ENCODE assay signal across 19 mouse cellular contexts in genomic region chr3:116480119-116480518, GRCm38 (mm10). TPM values are rescaled to one million over a fixed set of nuclear protein-coding genes. Genes with fewer than 3 reads are reported as not detected.
A peak's percentile ranks its signal among the peaks of the same experiment; 100 is the strongest.
DNase-seq lines count a peak whose midpoint lies in the region; ATAC-seq and TF ChIP-seq lines count a peak whose summit lies in the region.
"Had no signal": no experiment of that assay in that cellular context is flagged by ENCODE, and none has a peak within 500 bp of the region (broad histone marks: within the 10 kb centered on the region; RNA-seq: fewer than 3 reads in every experiment).

No protein-coding gene starts in this region.

- no peaks in the 10 kb centered on the region for H3K4me1 ChIP-seq in embryonic facial prominence, embryonic 14.5 days (ENCODE audit: control insufficient read depth, insufficient read depth, low read length)
- peaks cover 8% of the 10 kb centered on the region for H3K4me1 ChIP-seq in embryonic facial prominence, embryonic 10.5 days
- no peaks in the 10 kb centered on the region for H3K4me1 ChIP-seq in hindbrain, postnatal 0 days (ENCODE audit: insufficient read depth, low read length)
- no peaks in the 10 kb centered on the region for H3K4me1 ChIP-seq in hindbrain, embryonic 14.5 days (replicated peaks; ENCODE audit: control insufficient read depth, insufficient read depth, low read length)
- H3K4me1 ChIP-seq in neural tube, embryonic 11.5 days (ENCODE audit: control insufficient read depth, insufficient read depth, low read length): no peaks in the 10 kb centered on the region
- H3K4me1 ChIP-seq in neural tube, embryonic 15.5 days: no peaks in the 10 kb centered on the region
- H3K4me1 ChIP-seq: embryonic facial prominence, embryonic 15.5 days; midbrain, embryonic 12.5 days had no signal

- H3K4me3 ChIP-seq in embryonic facial prominence, embryonic 14.5 days (ENCODE audit: low read depth, low read length): no peak overlapping the region
- H3K4me3 ChIP-seq in embryonic facial prominence, embryonic 10.5 days: no peak overlapping the region
- no peak overlapping the region for H3K4me3 ChIP-seq in hindbrain, postnatal 0 days (ENCODE audit: low read length)
- no peak overlapping the region for H3K4me3 ChIP-seq in hindbrain, embryonic 14.5 days (replicated peaks; ENCODE audit: low read length)
- H3K4me3 ChIP-seq in neural tube, embryonic 11.5 days (ENCODE audit: low read depth, low read length): no peak overlapping the region
- H3K4me3 ChIP-seq in neural tube, embryonic 15.5 days (replicated peaks): no peak overlapping the region
- H3K4me3 ChIP-seq: embryonic facial prominence, embryonic 15.5 days; heart, embryonic 12.5 days; midbrain, embryonic 12.5 days had no signal

- no peak overlapping the region for H3K4me2 ChIP-seq in embryonic facial prominence, embryonic 14.5 days (ENCODE audit: low read depth, low read length)
- H3K4me2 ChIP-seq in hindbrain, postnatal 0 days (ENCODE audit: low read depth, low read length): no peak overlapping the region
- no peak overlapping the region for H3K4me2 ChIP-seq in hindbrain, embryonic 14.5 days (replicated peaks)
- no peak overlapping the region for H3K4me2 ChIP-seq in neural tube, embryonic 11.5 days (ENCODE audit: low read depth)
- H3K4me2 ChIP-seq in neural tube, embryonic 15.5 days: no peak overlapping the region
- H3K4me2 ChIP-seq: embryonic facial prominence, embryonic 15.5 days; heart, embryonic 12.5 days; midbrain, embryonic 12.5 days had no signal

- ATAC-seq in embryonic facial prominence, embryonic 14.5 days (ENCODE audit: low read depth): peak; percentile 64; the same call in 1 of the 2 replicates
- ATAC-seq in hindbrain, postnatal 0 days: peak; percentile 63
- ATAC-seq in hindbrain, embryonic 14.5 days (ENCODE audit: low FRiP score): no peak
- ATAC-seq in neural tube, embryonic 11.5 days (ENCODE audit: insufficient read depth, low FRiP score, low TSS enrichment): peak; percentile 43; the same call in 1 of the 2 replicates
- no peak for ATAC-seq in neural tube, embryonic 15.5 days (ENCODE audit: low FRiP score)
- ATAC-seq in megakaryocyte-erythroid progenitor cell, adult 5-6 weeks (replicated peaks; ENCODE audit: low FRiP score, low TSS enrichment, poor library complexity, severe bottlenecking): no peak

- TF ChIP-seq CTCF in hindbrain, postnatal 0 days (IDR thresholded peaks at IDR 0.05; ENCODE audit: low read depth): no peak

- no peak overlapping the region for H3K27ac ChIP-seq in embryonic facial prominence, embryonic 14.5 days (replicated peaks; ENCODE audit: low read depth, low read length)
- no peak overlapping the region for H3K27ac ChIP-seq in embryonic facial prominence, embryonic 10.5 days (replicated peaks)
- H3K27ac ChIP-seq in hindbrain, postnatal 0 days: no peak overlapping the region
- no peak overlapping the region for H3K27ac ChIP-seq in hindbrain, embryonic 14.5 days
- H3K27ac ChIP-seq in neural tube, embryonic 11.5 days (ENCODE audit: low read depth, low read length): no peak overlapping the region
- no peak overlapping the region for H3K27ac ChIP-seq in neural tube, embryonic 15.5 days (replicated peaks)
- H3K27ac ChIP-seq: embryonic facial prominence, embryonic 15.5 days; midbrain, embryonic 12.5 days; stomach, postnatal 0 days had no signal

- H3K36me3 ChIP-seq in embryonic facial prominence, embryonic 14.5 days (ENCODE audit: control insufficient read depth, insufficient read depth, low read length): no peaks in the 10 kb centered on the region
- H3K36me3 ChIP-seq in embryonic facial prominence, embryonic 10.5 days (replicated peaks): no peaks in the 10 kb centered on the region
- H3K36me3 ChIP-seq in hindbrain, postnatal 0 days (ENCODE audit: insufficient read depth, low read length): no peaks in the 10 kb centered on the region
- H3K36me3 ChIP-seq in hindbrain, embryonic 14.5 days (replicated peaks; ENCODE audit: control insufficient read depth, insufficient read depth): no peaks in the 10 kb centered on the region
- H3K36me3 ChIP-seq in neural tube, embryonic 11.5 days (ENCODE audit: control insufficient read depth, insufficient read depth, low read length): no peaks in the 10 kb centered on the region
- H3K36me3 ChIP-seq in neural tube, embryonic 15.5 days: no peaks in the 10 kb centered on the region
- H3K36me3 ChIP-seq: embryonic facial prominence, embryonic 15.5 days; heart, embryonic 12.5 days had no signal

- 45% methylated on average over 2 of the region's 2 CpGs for WGBS in embryonic facial prominence, embryonic 14.5 days
- 39% methylated on average over 2 of the region's 2 CpGs for WGBS in embryonic facial prominence, embryonic 10.5 days
- WGBS in hindbrain, postnatal 0 days: 26% methylated on average over 2 of the region's 2 CpGs
- WGBS in hindbrain, embryonic 14.5 days: 23% methylated on average over 2 of the region's 2 CpGs
- WGBS in neural tube, embryonic 11.5 days: 33% methylated on average over 2 of the region's 2 CpGs
- 20% methylated on average over 2 of the region's 2 CpGs for WGBS in neural tube, embryonic 15.5 days

- peak; percentile 53 for DNase-seq in embryonic facial prominence, embryonic 14.5 days (ENCODE audit: low spot score)
- no peak for DNase-seq in embryonic facial prominence, embryonic 10.5 days (ENCODE audit: low spot score)
- DNase-seq in hindbrain, postnatal 0 days (ENCODE audit: low spot score): peak; percentile 23
- no peak for DNase-seq in hindbrain, embryonic 14.5 days (ENCODE audit: low spot score)
- peak; percentile 30 for DNase-seq in neural tube, embryonic 11.5 days (ENCODE audit: low spot score)
- DNase-seq in retina, postnatal 1 day: peak; percentile 97
- DNase-seq: adrenal gland, postnatal 14 days; cerebellum, postnatal 14 days; gastrocnemius, postnatal 36 days; heart, postnatal 4 days; kidney, adult 2 months; kidney, postnatal 25 days; lung, postnatal 14 days had no signal

- no peaks in the 10 kb centered on the region for H3K27me3 ChIP-seq in embryonic facial prominence, embryonic 14.5 days (replicated peaks; ENCODE audit: control insufficient read depth, insufficient read depth, low read length)
- no peaks in the 10 kb centered on the region for H3K27me3 ChIP-seq in embryonic facial prominence, embryonic 10.5 days (replicated peaks; ENCODE audit: low read depth, poor library complexity, severe bottlenecking)
- no peaks in the 10 kb centered on the region for H3K27me3 ChIP-seq in hindbrain, postnatal 0 days (ENCODE audit: insufficient read depth, low read length)
- H3K27me3 ChIP-seq in hindbrain, embryonic 14.5 days (ENCODE audit: control insufficient read depth, insufficient read depth, low read length): no peaks in the 10 kb centered on the region
- H3K27me3 ChIP-seq in neural tube, embryonic 11.5 days (ENCODE audit: control insufficient read depth, insufficient read depth, low read length): no peaks in the 10 kb centered on the region
- no peaks in the 10 kb centered on the region for H3K27me3 ChIP-seq in neural tube, embryonic 15.5 days (replicated peaks)
- H3K27me3 ChIP-seq: embryonic facial prominence, embryonic 15.5 days; heart, embryonic 12.5 days; midbrain, embryonic 12.5 days had no signal

- H3K9ac ChIP-seq in embryonic facial prominence, embryonic 14.5 days (ENCODE audit: low read depth, low read length): no peak overlapping the region
- H3K9ac ChIP-seq in hindbrain, postnatal 0 days (replicated peaks; ENCODE audit: low read length): no peak overlapping the region
- no peak overlapping the region for H3K9ac ChIP-seq in hindbrain, embryonic 14.5 days
- no peak overlapping the region for H3K9ac ChIP-seq in neural tube, embryonic 11.5 days (ENCODE audit: low read length)
- no peak overlapping the region for H3K9ac ChIP-seq in neural tube, embryonic 15.5 days (replicated peaks)
- H3K9ac ChIP-seq: embryonic facial prominence, embryonic 15.5 days; heart, embryonic 12.5 days; midbrain, embryonic 12.5 days had no signal

- H3K9me3 ChIP-seq in embryonic facial prominence, embryonic 14.5 days (ENCODE audit: control insufficient read depth, low read length): no peaks in the 10 kb centered on the region
- H3K9me3 ChIP-seq in embryonic facial prominence, embryonic 10.5 days: no peaks in the 10 kb centered on the region
- H3K9me3 ChIP-seq in hindbrain, postnatal 0 days (ENCODE audit: low read length): no peaks in the 10 kb centered on the region
- H3K9me3 ChIP-seq in hindbrain, embryonic 14.5 days (ENCODE audit: control insufficient read depth, low read length): no peaks in the 10 kb centered on the region
- no peaks in the 10 kb centered on the region for H3K9me3 ChIP-seq in neural tube, embryonic 11.5 days (ENCODE audit: control insufficient read depth, low read length)
- H3K9me3 ChIP-seq in neural tube, embryonic 15.5 days (replicated peaks): no peaks in the 10 kb centered on the region
- H3K9me3 ChIP-seq: embryonic facial prominence, embryonic 15.5 days; heart, embryonic 12.5 days; midbrain, embryonic 12.5 days had no signal

RNA-seq across cellular contexts. Expression of gene Rtca, which starts 27.9 kb away (rescaled TPM):
- polyA plus RNA-seq in embryonic facial prominence, embryonic 14.5 days (2014; fragmentation: Nextera tagmentation; extraction: Ambion mirVana): 67.0 and 76.9 TPM in 2 replicates
- 109 and 114 TPM in 2 replicates for polyA plus RNA-seq in embryonic facial prominence, embryonic 10.5 days (2016; fragmentation: Nextera tagmentation; extraction: Ambion mirVana)
- 70.9 and 77.8 TPM in 2 replicates for total RNA-seq in hindbrain, postnatal 0 days (2014; rRNA removed)
- 132 and 138 TPM in 2 replicates for polyA plus RNA-seq in hindbrain, postnatal 0 days (2015; fragmentation: Nextera tagmentation; extraction: Ambion mirVana)
- 113 and 115 TPM in 2 replicates for polyA plus RNA-seq in hindbrain, embryonic 14.5 days (2014; fragmentation: Nextera tagmentation; extraction: Ambion mirVana)
- 118 and 119 TPM in 2 replicates for polyA plus RNA-seq in neural tube, embryonic 11.5 days (2014; fragmentation: Nextera tagmentation; extraction: Ambion mirVana)
- polyA plus RNA-seq in neural tube, embryonic 15.5 days (2015; fragmentation: Nextera tagmentation; extraction: Ambion mirVana): 99.8 and 112 TPM in 2 replicates
- 42.4 and 60.1 TPM in 2 replicates for total RNA-seq in megakaryocyte-erythroid progenitor cell, adult 5-6 weeks (2014; fragmentation: Nextera tagmentation)
- 44.6 and 45.9 TPM in 2 replicates for total RNA-seq in megakaryocyte-erythroid progenitor cell, adult 5-6 weeks (2017)

RNA-seq across cellular contexts. Expression of gene Dbt, which starts 32.8 kb away (rescaled TPM):
- 9.5 and 11.3 TPM in 2 replicates for polyA plus RNA-seq in embryonic facial prominence, embryonic 14.5 days (2014; fragmentation: Nextera tagmentation; extraction: Ambion mirVana)
- 12.3 and 12.5 TPM in 2 replicates for polyA plus RNA-seq in embryonic facial prominence, embryonic 10.5 days (2016; fragmentation: Nextera tagmentation; extraction: Ambion mirVana)
- 9.7 and 36.1 TPM in 2 replicates for total RNA-seq in hindbrain, postnatal 0 days (2014; rRNA removed)
- polyA plus RNA-seq in hindbrain, postnatal 0 days (2015; fragmentation: Nextera tagmentation; extraction: Ambion mirVana): 13.8 and 14.8 TPM in 2 replicates
- polyA plus RNA-seq in hindbrain, embryonic 14.5 days (2014; fragmentation: Nextera tagmentation; extraction: Ambion mirVana): 10.9 and 11.6 TPM in 2 replicates
- 12.5 and 13.0 TPM in 2 replicates for polyA plus RNA-seq in neural tube, embryonic 11.5 days (2014; fragmentation: Nextera tagmentation; extraction: Ambion mirVana)
- 13.7 and 15.4 TPM in 2 replicates for polyA plus RNA-seq in neural tube, embryonic 15.5 days (2015; fragmentation: Nextera tagmentation; extraction: Ambion mirVana)
- 3.8 and 6.4 TPM in 2 replicates for total RNA-seq in megakaryocyte-erythroid progenitor cell, adult 5-6 weeks (2014; fragmentation: Nextera tagmentation)
- 10.5 and 15.7 TPM in 2 replicates for total RNA-seq in megakaryocyte-erythroid progenitor cell, adult 5-6 weeks (2017)

RNA-seq across cellular contexts. Expression of gene Cdc14a, which starts 56.3 kb away (rescaled TPM):
- 7.7 and 7.8 TPM in 2 replicates for polyA plus RNA-seq in embryonic facial prominence, embryonic 14.5 days (2014; fragmentation: Nextera tagmentation; extraction: Ambion mirVana)
- polyA plus RNA-seq in embryonic facial prominence, embryonic 10.5 days (2016; fragmentation: Nextera tagmentation; extraction: Ambion mirVana): 16.5 and 17.6 TPM in 2 replicates
- 7.2 and 13.3 TPM in 2 replicates for total RNA-seq in hindbrain, postnatal 0 days (2014; rRNA removed)
- 3.8 and 4.3 TPM in 2 replicates for polyA plus RNA-seq in hindbrain, postnatal 0 days (2015; fragmentation: Nextera tagmentation; extraction: Ambion mirVana)
- polyA plus RNA-seq in hindbrain, embryonic 14.5 days (2014; fragmentation: Nextera tagmentation; extraction: Ambion mirVana): 4.1 TPM in 2 replicates
- 18.2 and 19.7 TPM in 2 replicates for polyA plus RNA-seq in neural tube, embryonic 11.5 days (2014; fragmentation: Nextera tagmentation; extraction: Ambion mirVana)
- polyA plus RNA-seq in neural tube, embryonic 15.5 days (2015; fragmentation: Nextera tagmentation; extraction: Ambion mirVana): 3.5 and 5.4 TPM in 2 replicates
- total RNA-seq in megakaryocyte-erythroid progenitor cell, adult 5-6 weeks (2014; fragmentation: Nextera tagmentation): 11.8 and 20.9 TPM in 2 replicates
- 18.7 and 30.9 TPM in 2 replicates for total RNA-seq in megakaryocyte-erythroid progenitor cell, adult 5-6 weeks (2017)

Comparison
In these comparisons a context has a peak if more than half of its experiments do, and no peak if none do; other contexts are left out.
1. ATAC-seq: peak in embryonic facial prominence, embryonic 14.5 days (single experiment), hindbrain, postnatal 0 days (single experiment) and neural tube, embryonic 11.5 days (single experiment); none in hindbrain, embryonic 14.5 days (single experiment), neural tube, embryonic 15.5 days (single experiment) and megakaryocyte-erythroid progenitor cell, adult 5-6 weeks (single experiment).
2. DNase-seq: peak in embryonic facial prominence, embryonic 14.5 days (single experiment), hindbrain, postnatal 0 days (single experiment), neural tube, embryonic 11.5 days (single experiment) and retina, postnatal 1 day (single experiment); none in embryonic facial prominence, embryonic 10.5 days (single experiment) and hindbrain, embryonic 14.5 days (single experiment).